Mouse (Mus musculus): ENCODE measurements around the gene Fcgr4. TPM values are rescaled to one million over a fixed set of nuclear protein-coding genes. Genes with fewer than 3 reads are reported as not detected.

The Fcgr4 gene
- 6.3 TPM for polyA plus RNA-seq (2014; fragmentation: Illumina TruSeq; extraction: RNeasy Lipid Tissue Mini Kit (QIAGEN cat#74804); ENCODE audit: low read depth, low replicate concordance)

GRCm38 (mm10) chr1:171018737-171019136 is at the start of gene Fcgr4:
TSS of gene Fcgr4 (plus strand) at chr1:171018920.

GRCm38 (mm10) chr1:170976447-170976846 is 42.3 kb upstream of the Fcgr4 start, which contains the start of gene Fcgr2b:
TSS of gene Fcgr2b (minus strand) at chr1:170976547.

GRCm38 (mm10) chr1:171064491-171065242 is 45.9 kb downstream of the Fcgr4 start, which contains the start of gene Fcgr3:
TSS of gene Fcgr3 (minus strand) at chr1:171064935.

Other genes with a start within 250 kb of the Fcgr4 start
- gene Atf6, start 151.1 kb upstream of the Fcgr4 start, polyA plus RNA-seq (2014; fragmentation: Illumina TruSeq; extraction: RNeasy Lipid Tissue Mini Kit (QIAGEN cat#74804); ENCODE audit: low read depth, low replicate concordance) = 27.0 TPM
- 0.53 TPM for gene Gm26620, start 133.9 kb upstream of the Fcgr4 start, polyA plus RNA-seq (2014; fragmentation: Illumina TruSeq; extraction: RNeasy Lipid Tissue Mini Kit (QIAGEN cat#74804); ENCODE audit: low read depth, low replicate concordance)
- 28.9 TPM for gene Dusp12, start 133.4 kb upstream of the Fcgr4 start, polyA plus RNA-seq (2014; fragmentation: Illumina TruSeq; extraction: RNeasy Lipid Tissue Mini Kit (QIAGEN cat#74804); ENCODE audit: low read depth, low replicate concordance)
- gene Fcrlb, start 106.0 kb upstream of the Fcgr4 start, polyA plus RNA-seq (2014; fragmentation: Illumina TruSeq; extraction: RNeasy Lipid Tissue Mini Kit (QIAGEN cat#74804); ENCODE audit: low read depth, low replicate concordance) = not detected
- gene Fcrla, start 91.3 kb upstream of the Fcgr4 start, polyA plus RNA-seq (2014; fragmentation: Illumina TruSeq; extraction: RNeasy Lipid Tissue Mini Kit (QIAGEN cat#74804); ENCODE audit: low read depth, low replicate concordance) = 0.40 TPM
- gene Fcgr2b, start 42.4 kb upstream of the Fcgr4 start, polyA plus RNA-seq (2014; fragmentation: Illumina TruSeq; extraction: RNeasy Lipid Tissue Mini Kit (QIAGEN cat#74804); ENCODE audit: low read depth, low replicate concordance) = 106 TPM
- gene Fcgr3, start 46.0 kb downstream of the Fcgr4 start, polyA plus RNA-seq (2014; fragmentation: Illumina TruSeq; extraction: RNeasy Lipid Tissue Mini Kit (QIAGEN cat#74804); ENCODE audit: low read depth, low replicate concordance) = 5.2 TPM
- gene Cfap126, start 95.0 kb downstream of the Fcgr4 start, polyA plus RNA-seq (2014; fragmentation: Illumina TruSeq; extraction: RNeasy Lipid Tissue Mini Kit (QIAGEN cat#74804); ENCODE audit: low read depth, low replicate concordance) = 1.9 TPM
- 115 TPM for gene Sdhc, start 131.7 kb downstream of the Fcgr4 start, polyA plus RNA-seq (2014; fragmentation: Illumina TruSeq; extraction: RNeasy Lipid Tissue Mini Kit (QIAGEN cat#74804); ENCODE audit: low read depth, low replicate concordance)
- gene Mpz, start 131.8 kb downstream of the Fcgr4 start, polyA plus RNA-seq (2014; fragmentation: Illumina TruSeq; extraction: RNeasy Lipid Tissue Mini Kit (QIAGEN cat#74804); ENCODE audit: low read depth, low replicate concordance) = not detected
- 14.7 TPM for gene Pcp4l1, start 177.3 kb downstream of the Fcgr4 start, polyA plus RNA-seq (2014; fragmentation: Illumina TruSeq; extraction: RNeasy Lipid Tissue Mini Kit (QIAGEN cat#74804); ENCODE audit: low read depth, low replicate concordance)
- gene Nr1i3, start 195.1 kb downstream of the Fcgr4 start, polyA plus RNA-seq (2014; fragmentation: Illumina TruSeq; extraction: RNeasy Lipid Tissue Mini Kit (QIAGEN cat#74804); ENCODE audit: low read depth, low replicate concordance) = 117 TPM
- 1.2 TPM for gene Tomm40l, start 203.6 kb downstream of the Fcgr4 start, polyA plus RNA-seq (2014; fragmentation: Illumina TruSeq; extraction: RNeasy Lipid Tissue Mini Kit (QIAGEN cat#74804); ENCODE audit: low read depth, low replicate concordance)
- 7,804 TPM for gene Apoa2, start 206.1 kb downstream of the Fcgr4 start, polyA plus RNA-seq (2014; fragmentation: Illumina TruSeq; extraction: RNeasy Lipid Tissue Mini Kit (QIAGEN cat#74804); ENCODE audit: low read depth, low replicate concordance)
- gene Fcer1g, start 215.4 kb downstream of the Fcgr4 start, polyA plus RNA-seq (2014; fragmentation: Illumina TruSeq; extraction: RNeasy Lipid Tissue Mini Kit (QIAGEN cat#74804); ENCODE audit: low read depth, low replicate concordance) = 20.2 TPM
- not detected for gene Adamts4, start 231.5 kb downstream of the Fcgr4 start, polyA plus RNA-seq (2014; fragmentation: Illumina TruSeq; extraction: RNeasy Lipid Tissue Mini Kit (QIAGEN cat#74804); ENCODE audit: low read depth, low replicate concordance)
- gene Ndufs2, start 232.5 kb downstream of the Fcgr4 start, polyA plus RNA-seq (2014; fragmentation: Illumina TruSeq; extraction: RNeasy Lipid Tissue Mini Kit (QIAGEN cat#74804); ENCODE audit: low read depth, low replicate concordance) = 74.6 TPM

Measured in liver, adult 10 weeks (tissue).